Mouse (Mus musculus) lung, postnatal 10 days (tissue): ENCODE results near the gene Arntl2.

Experiments used
- DNase-seq: peaks from one replicate; pipeline ENCODE4 v3.0.0; 2021

Gene Arntl2

GRCm38 (mm10) chr6:146793527-146793926, 2.3 kb upstream of the Arntl2 start:
- no peak for DNase-seq

GRCm38 (mm10) chr6:146795166-146795923, 510 bp upstream of the Arntl2 start:
- DNase-seq: no peak

GRCm38 (mm10) chr6:146797446-146797845, 1.6 kb downstream of the Arntl2 start:
- DNase-seq: no peak

- DNase-seq: no peak
Measured at GRCm38 (mm10) chr6:146809991-146810390, 14.1 kb downstream of the Arntl2 start.

- DNase-seq: no peak
Measured at GRCm38 (mm10) chr6:146813007-146813406, 17.2 kb downstream of the Arntl2 start.

GRCm38 (mm10) chr6:146820177-146820965, 24.5 kb downstream of the Arntl2 start:
- DNase-seq: no peak

- DNase-seq: peak; percentile 14
Measured at GRCm38 (mm10) chr6:146821958-146822357, 26.1 kb downstream of the Arntl2 start.

- DNase-seq: peak; percentile 71
Measured at GRCm38 (mm10) chr6:146824727-146825486, 29.1 kb downstream of the Arntl2 start.

GRCm38 (mm10) chr6:146825487-146825773, 29.6 kb downstream of the Arntl2 start:
- no peak for DNase-seq

- no peak for DNase-seq
Measured at GRCm38 (mm10) chr6:146831320-146831719, 35.5 kb downstream of the Arntl2 start.

- peak; percentile 79 for DNase-seq
Measured at GRCm38 (mm10) chr6:146833485-146834314, 37.8 kb downstream of the Arntl2 start.

- DNase-seq: no peak
Measured at GRCm38 (mm10) chr6:146834342-146834741, 38.5 kb downstream of the Arntl2 start.

- peak; percentile 36 for DNase-seq
Measured at GRCm38 (mm10) chr6:146835784-146836183, 39.9 kb downstream of the Arntl2 start.

- DNase-seq: no peak
Measured at GRCm38 (mm10) chr6:146837316-146837715, 41.5 kb downstream of the Arntl2 start.

GRCm38 (mm10) chr6:146838366-146838765, 42.5 kb downstream of the Arntl2 start:
- DNase-seq: no peak

- no peak for DNase-seq
Measured at GRCm38 (mm10) chr6:146838863-146839262, 43.0 kb downstream of the Arntl2 start.

- no peak for DNase-seq
Measured at GRCm38 (mm10) chr6:146844867-146845266, 49.0 kb downstream of the Arntl2 start.

- no peak for DNase-seq
Measured at GRCm38 (mm10) chr6:146845347-146845746, 49.5 kb downstream of the Arntl2 start.

- peak; percentile 67 for DNase-seq
Measured at GRCm38 (mm10) chr6:146845961-146846750, 50.3 kb downstream of the Arntl2 start.

- DNase-seq: no peak
Measured at GRCm38 (mm10) chr6:146847402-146847801, 51.5 kb downstream of the Arntl2 start.

GRCm38 (mm10) chr6:146848281-146848680, 52.4 kb downstream of the Arntl2 start:
- no peak for DNase-seq

GRCm38 (mm10) chr6:146850050-146850449, 54.2 kb downstream of the Arntl2 start, which contains the start of gene Smco2:
Gene Smco2, plus strand, starts transcription at chr6:146850104.
- DNase-seq: no peak
